Mouse (Mus musculus) lung, embryonic 14.5 days (tissue): ENCODE data around the gene Pigu. TPM values are rescaled to one million over a fixed set of nuclear protein-coding genes. Genes with fewer than 3 reads are reported as not detected.
A peak's percentile ranks its signal among the peaks of the same experiment; 100 is the strongest.

Source experiments
- ATAC-seq: fragments of 200-750 bp; cut with Nextera tagmentation; 2 replicates; pipeline ENCODE4 v1.8.0; 2017; ENCODE audit warnings: mild to moderate bottlenecking, moderate TSS enrichment, moderate library complexity; ENCODE audit not compliant: insufficient read depth
- DNase-seq: peaks from one replicate; pipeline ENCODE4 v3.0.0-alpha.2; 2015
- H3K27ac ChIP-seq: fragments of 300-500 bp; sonication (generic); 2 replicates; pipeline ENCODE4 v1.5.1; 2014; ENCODE audit warnings: low read depth, mild to moderate bottlenecking, moderate library complexity
- H3K27me3 ChIP-seq: fragments of 300-500 bp; sonication (generic); 2 replicates; pipeline ENCODE4 v1.6.1; 2014; ENCODE audit warnings: low read length, control low read depth; ENCODE audit not compliant: insufficient read depth
- H3K36me3 ChIP-seq: fragments of 300-500 bp; sonication (generic); 2 replicates; pipeline ENCODE4 v1.6.1; 2014; ENCODE audit warnings: control low read depth; ENCODE audit not compliant: insufficient read depth
- H3K4me1 ChIP-seq: fragments of 300-500 bp; sonication (generic); 2 replicates; pipeline ENCODE4 v1.6.1; 2014; ENCODE audit warnings: antibody characterized with exemption, control low read depth; ENCODE audit not compliant: insufficient read depth
- H3K4me2 ChIP-seq: fragments of 300-500 bp; sonication (generic); 2 replicates; pipeline ENCODE4 v1.6.1; 2014; ENCODE audit warnings: mild to moderate bottlenecking
- H3K4me3 ChIP-seq: fragments of 300-500 bp; sonication (generic); 2 replicates; pipeline ENCODE4 v1.5.1; 2014; ENCODE audit warnings: low read depth, low read length
- H3K9ac ChIP-seq: fragments of 300-500 bp; sonication (generic); 2 replicates; pipeline ENCODE4 v1.6.1; 2014
- H3K9me3 ChIP-seq: fragments of 300-500 bp; sonication (generic); 2 replicates; pipeline ENCODE4 v1.6.1; 2016; ENCODE audit warnings: low read depth, low read length, control low read depth
- CTCF ChIP-seq: IDR thresholded peaks from 2 replicates; pipeline ENCODE4 v1.5.1; 2016; ENCODE audit warnings: antibody characterized with exemption, low read depth
- WGBS: fragments of 180-500 bp; shearing (Covaris S2); extraction: QIAGEN DNeasy Blood & Tissue Kit; methylation state at CpG from one replicate; pipeline ENCODE4 v1.1.7; 2014; 5-methylcytosine and 5-hydroxymethylcytosine counted together
- polyA plus RNA-seq: library from polyadenylated mRNA; unstranded; fragments of >200 nt; fragmentation: Nextera tagmentation; extraction: Ambion mirVana; gene quantifications from 2 replicates; pipeline ENCODE4 v1.2.1, GENCODE M21; 2014

The Pigu gene
- polyA plus RNA-seq, 1 experiment from 2014 or later, result 54.0 TPM

- H3K9ac ChIP-seq, result no peak overlapping the region
- ATAC-seq (no peak), DNase-seq (no peak)
- peaks cover 19% of the 10 kb centered on the region; the same call in 1 of the 2 replicates for H3K36me3 ChIP-seq
- TF ChIP-seq CTCF, result no peak
- H3K4me2 ChIP-seq, result no peak overlapping the region
- no peaks in the 10 kb centered on the region for H3K9me3 ChIP-seq
- H3K27ac ChIP-seq, result no peak overlapping the region
- WGBS, result 82% methylated on average over 5 of the region's 5 CpGs
- H3K27me3 ChIP-seq, result no peaks in the 10 kb centered on the region
- H3K4me1 ChIP-seq, result no peaks in the 10 kb centered on the region
- H3K4me3 ChIP-seq, result no peak overlapping the region
Observed at GRCm38 (mm10) chr2:155320596-155320995, 36.6 kb downstream of the Pigu start.

- H3K36me3 ChIP-seq, result peaks cover 16% of the 10 kb centered on the region
- H3K9ac ChIP-seq, result no peak overlapping the region
- no peak for DNase-seq
- ATAC-seq, result no peak
- H3K27ac ChIP-seq, result no peak overlapping the region
- no peak for TF ChIP-seq CTCF
- no peak overlapping the region for H3K4me3 ChIP-seq
- WGBS, result 91% methylated on average over 2 of the region's 2 CpGs
- no peaks in the 10 kb centered on the region for H3K4me1 ChIP-seq
- H3K9me3 ChIP-seq, result no peaks in the 10 kb centered on the region
- H3K4me2 ChIP-seq, result no peak overlapping the region
- H3K27me3 ChIP-seq, result no peaks in the 10 kb centered on the region
Observed at GRCm38 (mm10) chr2:155318618-155319017, 38.6 kb downstream of the Pigu start.

- H3K9ac ChIP-seq, result no peak overlapping the region
- no peaks in the 10 kb centered on the region for H3K4me1 ChIP-seq
- H3K9me3 ChIP-seq, result no peaks in the 10 kb centered on the region
- H3K27ac ChIP-seq, result no peak overlapping the region
- no peak overlapping the region for H3K4me2 ChIP-seq
- no peak overlapping the region for H3K4me3 ChIP-seq
- TF ChIP-seq CTCF, result no peak
- H3K27me3 ChIP-seq, result no peaks in the 10 kb centered on the region
- peaks cover 18% of the 10 kb centered on the region for H3K36me3 ChIP-seq
- DNase-seq, result no peak
- 28% methylated on average over 6 of the region's 6 CpGs for WGBS
- no peak for ATAC-seq
Observed at GRCm38 (mm10) chr2:155313671-155314070, 43.6 kb downstream of the Pigu start.

GRCm38 (mm10) chr2:155308936-155309592, 48.2 kb downstream of the Pigu start:
- H3K27me3 ChIP-seq, result no peaks in the 10 kb centered on the region
- no peaks in the 10 kb centered on the region for H3K4me1 ChIP-seq
- H3K4me3 ChIP-seq, result no peak overlapping the region
- no peak overlapping the region for H3K9ac ChIP-seq
- no peak overlapping the region for H3K4me2 ChIP-seq
- WGBS, result 33% methylated on average over 3 of the region's 3 CpGs
- no peak overlapping the region for H3K27ac ChIP-seq
- peak; percentile 45 for TF ChIP-seq CTCF
- H3K36me3 ChIP-seq, result peaks cover 30% of the 10 kb centered on the region
- no peaks in the 10 kb centered on the region for H3K9me3 ChIP-seq
- DNase-seq (peak; percentile 67), ATAC-seq (peak; percentile 66; the same call in 1 of the 2 replicates)

- DNase-seq, result peak; percentile 16
- 65% methylated on average over 4 of the region's 4 CpGs for WGBS
- no peak for ATAC-seq
- no peak overlapping the region for H3K9ac ChIP-seq
- H3K4me1 ChIP-seq, result no peaks in the 10 kb centered on the region
- H3K4me2 ChIP-seq, result no peak overlapping the region
- H3K27me3 ChIP-seq, result no peaks in the 10 kb centered on the region
- H3K27ac ChIP-seq, result no peak overlapping the region
- H3K36me3 ChIP-seq, result peaks cover 48% of the 10 kb centered on the region
- no peak overlapping the region for H3K4me3 ChIP-seq
- TF ChIP-seq CTCF, result no peak
- H3K9me3 ChIP-seq, result no peaks in the 10 kb centered on the region
Observed at GRCm38 (mm10) chr2:155299563-155299962, 57.7 kb downstream of the Pigu start.

- H3K36me3 ChIP-seq, result peaks cover 70% of the 10 kb centered on the region
- no peaks in the 10 kb centered on the region for H3K9me3 ChIP-seq
- H3K27me3 ChIP-seq, result no peaks in the 10 kb centered on the region
- ATAC-seq (no peak), DNase-seq (no peak)
- no peak overlapping the region for H3K27ac ChIP-seq
- 86% methylated on average over 6 of the region's 6 CpGs for WGBS
- no peak overlapping the region for H3K9ac ChIP-seq
- H3K4me2 ChIP-seq, result no peak overlapping the region
- no peak overlapping the region for H3K4me3 ChIP-seq
- no peaks in the 10 kb centered on the region for H3K4me1 ChIP-seq
- no peak for TF ChIP-seq CTCF
Observed at GRCm38 (mm10) chr2:155295453-155295852, 61.8 kb downstream of the Pigu start.

- no peaks in the 10 kb centered on the region for H3K9me3 ChIP-seq
- H3K4me1 ChIP-seq, result no peaks in the 10 kb centered on the region
- DNase-seq (no peak), ATAC-seq (no peak)
- no peak overlapping the region for H3K4me3 ChIP-seq
- WGBS, result 85% methylated on average over 4 of the region's 4 CpGs
- H3K4me2 ChIP-seq, result no peak overlapping the region
- H3K27ac ChIP-seq, result no peak overlapping the region
- H3K9ac ChIP-seq, result no peak overlapping the region
- TF ChIP-seq CTCF, result no peak
- H3K36me3 ChIP-seq, result peaks cover 80% of the 10 kb centered on the region
- H3K27me3 ChIP-seq, result no peaks in the 10 kb centered on the region
Observed at GRCm38 (mm10) chr2:155293946-155294345, 63.3 kb downstream of the Pigu start.
